Mouse (Mus musculus): ENCODE measurements around the gene Vasn. TPM values are rescaled to one million over a fixed set of nuclear protein-coding genes. Genes with fewer than 3 reads are reported as not detected.
A peak's percentile ranks its signal among the peaks of the same experiment; 100 is the strongest.
"Not testable (repeated sequence)": the region's sequence is repeated elsewhere in the genome, so short reads cannot be mapped to it uniquely, and the experiment has no call there.

Vasn gene
- polyA plus RNA-seq, 1 experiment from 2014 or later, result 16.9 TPM

- 26% methylated on average over 3 of the region's 3 CpGs for WGBS
- no peak overlapping the region for H3K4me3 ChIP-seq
- H3K27me3 ChIP-seq (ENCODE audit: insufficient read depth, poor library complexity, severe bottlenecking), result no peaks in the 10 kb centered on the region
- peak; percentile 92 for DNase-seq (ENCODE audit: low spot score)
- H3K36me3 ChIP-seq, result peaks cover 56% of the 10 kb centered on the region
- no peak overlapping the region for H3K27ac ChIP-seq
- no peaks in the 10 kb centered on the region for H3K9me3 ChIP-seq
- H3K4me1 ChIP-seq, result no peaks in the 10 kb centered on the region
Measured at GRCm38 (mm10) chr16:4667190-4667808, 27.6 kb downstream of the Vasn start.

GRCm38 (mm10) chr16:4670317-4670716, 30.6 kb downstream of the Vasn start:
- no peak for DNase-seq (ENCODE audit: low spot score)
- no peaks in the 10 kb centered on the region for H3K9me3 ChIP-seq
- no peak overlapping the region for H3K27ac ChIP-seq
- H3K4me1 ChIP-seq, result no peaks in the 10 kb centered on the region
- H3K4me3 ChIP-seq, result no peak overlapping the region
- WGBS, result 76% methylated on average over 5 of the region's 5 CpGs
- H3K36me3 ChIP-seq, result peaks cover 58% of the 10 kb centered on the region
- H3K27me3 ChIP-seq (ENCODE audit: insufficient read depth, poor library complexity, severe bottlenecking), result no peaks in the 10 kb centered on the region

DNA sequence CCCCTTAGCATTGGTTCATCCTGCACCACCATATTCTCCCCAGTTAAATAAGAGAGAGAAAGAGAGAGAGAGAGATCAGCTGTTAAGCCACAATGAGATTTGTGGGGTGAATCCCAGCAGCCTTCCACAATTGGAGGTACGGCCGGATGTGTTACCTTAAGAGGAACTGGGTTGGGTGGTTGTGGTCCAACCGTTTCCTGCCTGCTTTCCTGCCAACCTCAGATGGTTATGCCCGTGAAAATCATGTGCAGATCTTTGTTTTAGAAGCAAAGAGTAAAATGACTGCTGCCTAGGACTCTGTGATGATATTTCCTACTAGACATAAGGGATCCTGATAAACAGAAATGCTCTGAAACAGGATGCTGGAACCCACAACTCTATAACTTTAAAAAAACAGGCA, 34.4 kb downstream of the Vasn start:
- Histone ChIP-seq H3K4me1 (peaks cover 14% of the 10 kb centered on the region), H3K27me3 (ENCODE audit: insufficient read depth, poor library complexity, severe bottlenecking) (no peaks in the 10 kb centered on the region), H3K36me3 (peaks cover 40% of the 10 kb centered on the region), H3K4me3 (no peak overlapping the region), H3K27ac (no peak overlapping the region), H3K9me3 (no peaks in the 10 kb centered on the region)
- DNase-seq (ENCODE audit: low spot score), result no peak
- 85% methylated on average over 4 of the region's 4 CpGs for WGBS

DNA sequence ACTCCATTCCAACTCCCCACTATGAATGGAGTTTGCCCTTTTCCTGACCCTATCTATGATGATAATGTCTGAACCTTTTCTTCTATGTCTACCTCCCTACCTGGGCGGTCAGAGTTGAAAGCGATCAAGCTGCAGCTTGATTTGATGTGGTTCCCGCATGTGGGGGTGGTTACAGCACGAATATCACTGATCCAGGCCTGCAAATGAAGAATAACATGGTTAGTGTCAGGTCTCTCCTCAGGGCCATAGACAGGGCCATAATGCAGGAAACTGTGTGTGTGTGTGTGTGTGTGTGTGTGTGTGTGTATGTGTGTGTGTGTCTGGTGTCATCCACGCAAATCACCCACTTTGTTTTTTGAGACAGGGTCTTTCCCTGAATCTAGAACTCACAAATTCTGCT, 37.1 kb downstream of the Vasn start:
- peaks cover 27% of the 10 kb centered on the region for H3K36me3 ChIP-seq
- DNase-seq (ENCODE audit: low spot score), result no peak
- H3K9me3 ChIP-seq, result no peaks in the 10 kb centered on the region
- no peak overlapping the region for H3K4me3 ChIP-seq
- H3K27me3 ChIP-seq (ENCODE audit: insufficient read depth, poor library complexity, severe bottlenecking), result no peaks in the 10 kb centered on the region
- no peak overlapping the region for H3K27ac ChIP-seq
- peaks cover 18% of the 10 kb centered on the region for H3K4me1 ChIP-seq
- 93% methylated on average over 5 of the region's 5 CpGs for WGBS

DNA sequence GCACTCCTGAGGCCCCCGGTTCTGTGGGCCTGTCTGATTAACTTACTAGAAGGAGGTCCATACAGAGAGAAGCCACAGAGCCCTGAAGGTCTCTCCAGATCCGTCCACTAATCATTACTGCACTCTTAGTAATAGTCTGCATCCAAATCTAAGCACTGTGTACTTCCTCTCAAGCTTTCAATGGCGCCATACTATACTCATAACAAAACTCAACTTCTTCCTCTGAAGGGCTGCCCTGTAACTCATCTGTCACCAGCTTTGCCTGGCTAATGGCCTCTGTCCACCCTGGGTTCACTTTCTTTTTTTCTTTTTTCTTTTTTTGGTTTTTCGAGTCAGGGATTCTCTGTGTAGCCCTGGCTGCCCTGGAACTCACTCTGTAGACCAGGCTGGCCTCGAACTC, 38.3 kb downstream of the Vasn start:
- Histone ChIP-seq H3K36me3 (peaks cover 27% of the 10 kb centered on the region), H3K27me3 (ENCODE audit: insufficient read depth, poor library complexity, severe bottlenecking) (no peaks in the 10 kb centered on the region), H3K27ac (no peak overlapping the region), H3K4me3 (no peak overlapping the region; the same call in 1 of the 2 replicates), H3K4me1 (peaks cover 21% of the 10 kb centered on the region), H3K9me3 (no peaks in the 10 kb centered on the region)
- WGBS, result 62% methylated on average over 5 of the region's 5 CpGs
- no peak for DNase-seq (ENCODE audit: low spot score)

- under 1% methylated on average over 47 of the region's 47 CpGs for WGBS
- H3K4me1 ChIP-seq, result peaks cover 21% of the 10 kb centered on the region
- H3K36me3 ChIP-seq, result peaks cover 18% of the 10 kb centered on the region
- peak; percentile 98 for DNase-seq (ENCODE audit: low spot score)
- peak within 1 kb of the TSS; percentile 85 for H3K4me3 ChIP-seq
- H3K9me3 ChIP-seq, result no peaks in the 10 kb centered on the region
- peak within 1 kb of the TSS; percentile 88 for H3K27ac ChIP-seq
- H3K27me3 ChIP-seq (ENCODE audit: insufficient read depth, poor library complexity, severe bottlenecking), result no peaks in the 10 kb centered on the region
Measured at GRCm38 (mm10) chr16:4679121-4680018, 39.6 kb downstream of the Vasn start, which contains the start of gene Coro7. TSS of gene Coro7 (minus strand) at chr16:4679777.

- DNase-seq (ENCODE audit: low spot score); H3K27ac ChIP-seq; H3K4me3 ChIP-seq; H3K9me3 ChIP-seq; H3K27me3 ChIP-seq (ENCODE audit: insufficient read depth, poor library complexity, severe bottlenecking); H3K36me3 ChIP-seq: not testable (repeated sequence)
- peaks cover 33% of the 10 kb centered on the region for H3K4me1 ChIP-seq
- 78% methylated on average over 3 of the region's 3 CpGs for WGBS
Measured at GRCm38 (mm10) chr16:4680922-4681455, 41.2 kb downstream of the Vasn start.

- Histone ChIP-seq H3K27ac (0 out of 2 replicates have a peak overlapping the region, but pooled peaks have one; percentile 92), H3K36me3 (peaks cover 11% of the 10 kb centered on the region), H3K4me1 (peaks cover 33% of the 10 kb centered on the region), H3K9me3 (no peaks in the 10 kb centered on the region), H3K27me3 (ENCODE audit: insufficient read depth, poor library complexity, severe bottlenecking) (no peaks in the 10 kb centered on the region), H3K4me3 (peak overlapping the region; percentile 81; the same call in 1 of the 2 replicates)
- DNase-seq (ENCODE audit: low spot score), result no peak
- 69% methylated on average over 4 of the region's 4 CpGs for WGBS
Measured at GRCm38 (mm10) chr16:4682628-4683179, 43.0 kb downstream of the Vasn start.

DNA sequence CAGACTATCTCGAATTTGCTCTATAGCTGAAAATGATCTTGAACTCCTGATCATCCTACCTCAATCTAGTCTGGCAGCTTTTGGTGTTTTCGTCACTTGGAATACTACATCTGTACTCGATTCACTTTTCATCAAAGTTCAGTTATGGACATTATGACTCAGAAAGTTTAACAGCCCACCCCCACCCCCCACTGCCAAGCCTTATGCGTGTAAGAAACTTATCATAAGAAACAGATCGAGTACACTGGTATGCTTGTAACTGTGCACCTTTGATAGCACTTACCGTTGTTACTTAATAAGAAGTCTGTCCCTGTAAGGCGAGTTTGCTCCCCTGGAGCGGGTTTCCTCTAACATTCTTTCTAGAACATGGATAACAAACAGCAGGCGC, 43.4 kb downstream of the Vasn start:
- Histone ChIP-seq H3K4me3 (peak overlapping the region; percentile 81), H3K36me3 (peaks cover 16% of the 10 kb centered on the region), H3K27me3 (ENCODE audit: insufficient read depth, poor library complexity, severe bottlenecking) (no peaks in the 10 kb centered on the region), H3K4me1 (peaks cover 28% of the 10 kb centered on the region), H3K27ac (peak overlapping the region; percentile 92), H3K9me3 (no peaks in the 10 kb centered on the region)
- 30% methylated on average over 9 of the region's 9 CpGs for WGBS
- DNase-seq (ENCODE audit: low spot score), result no peak

GRCm38 (mm10) chr16:4683581-4684456, 44.1 kb downstream of the Vasn start:
- Histone ChIP-seq H3K27ac (peak overlapping the region; percentile 92), H3K4me3 (peak overlapping the region; percentile 81), H3K27me3 (ENCODE audit: insufficient read depth, poor library complexity, severe bottlenecking) (no peaks in the 10 kb centered on the region), H3K4me1 (peaks cover 22% of the 10 kb centered on the region), H3K36me3 (peaks cover 20% of the 10 kb centered on the region), H3K9me3 (no peaks in the 10 kb centered on the region)
- peak; percentile 97 for DNase-seq (ENCODE audit: low spot score)
- WGBS, result under 1% methylated on average over 54 of the region's 54 CpGs

DNA sequence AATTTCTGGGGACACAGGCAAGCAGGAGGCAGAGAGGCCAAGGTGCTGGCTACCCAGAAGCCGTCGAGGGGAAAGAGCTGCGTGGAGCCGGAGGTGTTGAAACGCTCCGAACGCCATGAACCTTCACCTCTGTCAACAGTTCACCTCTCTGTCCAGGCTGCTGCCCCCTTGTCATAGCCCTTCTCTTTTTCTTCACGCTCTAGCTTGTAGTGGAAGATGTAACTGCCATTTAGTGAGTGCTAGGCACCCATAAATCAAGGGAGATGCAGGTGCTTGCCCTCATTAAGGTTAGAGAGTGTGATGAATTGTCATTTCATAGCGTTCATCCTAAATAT, 44.7 kb downstream of the Vasn start:
- WGBS, result 1% methylated on average over 9 of the region's 9 CpGs
- Histone ChIP-seq H3K36me3 (peaks cover 26% of the 10 kb centered on the region), H3K9me3 (no peaks in the 10 kb centered on the region), H3K27me3 (ENCODE audit: insufficient read depth, poor library complexity, severe bottlenecking) (no peaks in the 10 kb centered on the region), H3K4me3 (peak overlapping the region; percentile 81), H3K4me1 (peaks cover 16% of the 10 kb centered on the region; the same call in 1 of the 2 replicates), H3K27ac (peak overlapping the region; percentile 92)
- DNase-seq (ENCODE audit: low spot score), result no peak

DNA sequence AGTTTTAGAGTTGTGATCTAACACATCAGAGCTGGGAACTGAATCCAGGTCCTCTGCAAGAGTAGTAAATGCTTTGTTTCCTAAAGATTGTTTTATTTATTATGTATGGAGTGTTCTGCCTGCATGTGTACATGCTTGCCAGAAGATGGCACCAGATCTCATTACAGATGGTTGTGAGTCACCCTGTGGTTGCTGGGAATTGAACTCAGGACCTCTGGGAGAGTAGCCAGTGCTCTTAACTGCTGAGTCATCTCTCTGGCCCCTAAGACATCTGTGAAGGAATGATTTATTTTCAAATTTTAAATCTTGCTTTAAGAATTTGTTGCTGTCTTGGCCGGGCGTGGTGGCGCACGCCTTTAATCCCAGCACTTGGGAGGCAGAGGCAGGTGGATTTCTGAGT, 49.6 kb downstream of the Vasn start:
- H3K36me3 ChIP-seq, result peaks cover 72% of the 10 kb centered on the region
- H3K4me1 ChIP-seq, result peaks cover 12% of the 10 kb centered on the region; the same call in 1 of the 2 replicates
- not testable (repeated sequence) for DNase-seq (ENCODE audit: low spot score); H3K9me3 ChIP-seq; H3K4me3 ChIP-seq; H3K27ac ChIP-seq; H3K27me3 ChIP-seq (ENCODE audit: insufficient read depth, poor library complexity, severe bottlenecking)
- WGBS, result 96% methylated on average over 4 of the region's 4 CpGs

Data from heart, embryonic 10.5 days (tissue).